Mouse (Mus musculus): ENCODE results near the gene Slc13a3.
A peak's percentile ranks its signal among the peaks of the same experiment; 100 is the strongest.

The Slc13a3 gene

GRCm38 (mm10) chr2:165413884-165414283 lies 59.1 kb downstream of the Slc13a3 start:
- no peak for DNase-seq (ENCODE audit: low spot score)

- peak; percentile 57 for DNase-seq (ENCODE audit: low spot score)
Observed at GRCm38 (mm10) chr2:165407700-165408301, 65.2 kb downstream of the Slc13a3 start.

GRCm38 (mm10) chr2:165405351-165405750 lies 67.7 kb downstream of the Slc13a3 start:
- no peak for DNase-seq (ENCODE audit: low spot score)

GRCm38 (mm10) chr2:165404951-165405350 lies 68.1 kb downstream of the Slc13a3 start:
- no peak for DNase-seq (ENCODE audit: low spot score)

- no peak for DNase-seq (ENCODE audit: low spot score)
Observed at GRCm38 (mm10) chr2:165398164-165398785, 74.8 kb downstream of the Slc13a3 start.

GRCm38 (mm10) chr2:165397502-165398163 lies 75.4 kb downstream of the Slc13a3 start:
- no peak for DNase-seq (ENCODE audit: low spot score)

GRCm38 (mm10) chr2:165396831-165397501 lies 76.1 kb downstream of the Slc13a3 start:
- DNase-seq (ENCODE audit: low spot score) = no peak

- DNase-seq (ENCODE audit: low spot score) = no peak
Observed at GRCm38 (mm10) chr2:165392156-165392555, 80.9 kb downstream of the Slc13a3 start.

- DNase-seq (ENCODE audit: low spot score) = peak; percentile 65
Observed at GRCm38 (mm10) chr2:165391561-165391960, 81.5 kb downstream of the Slc13a3 start.

- no peak for DNase-seq (ENCODE audit: low spot score)
Observed at GRCm38 (mm10) chr2:165389299-165389952, 83.6 kb downstream of the Slc13a3 start.

- peak; percentile 92 for DNase-seq (ENCODE audit: low spot score)
Observed at GRCm38 (mm10) chr2:165387844-165388495, 85.1 kb downstream of the Slc13a3 start, which contains the start of gene Zfp334. Zfp334 (minus strand) TSS chr2:165388259.

GRCm38 (mm10) chr2:165387370-165387769 lies 85.7 kb downstream of the Slc13a3 start:
- no peak for DNase-seq (ENCODE audit: low spot score)

- no peak for DNase-seq (ENCODE audit: low spot score)
Observed at GRCm38 (mm10) chr2:165380050-165380449, 93.0 kb downstream of the Slc13a3 start.

- no peak for DNase-seq (ENCODE audit: low spot score)
Observed at GRCm38 (mm10) chr2:165376001-165376400, 97.0 kb downstream of the Slc13a3 start.

- no peak for DNase-seq (ENCODE audit: low spot score)
Observed at GRCm38 (mm10) chr2:165375478-165375877, 97.6 kb downstream of the Slc13a3 start.

GRCm38 (mm10) chr2:165371066-165371465 lies 102.0 kb downstream of the Slc13a3 start:
- no peak for DNase-seq (ENCODE audit: low spot score)

- DNase-seq (ENCODE audit: low spot score) = no peak
Observed at GRCm38 (mm10) chr2:165370348-165370747, 102.7 kb downstream of the Slc13a3 start.

GRCm38 (mm10) chr2:165368496-165368895 lies 104.5 kb downstream of the Slc13a3 start, which contains the start of gene Zfp663:
Zfp663 (minus strand) TSS chr2:165368729.
- DNase-seq (ENCODE audit: low spot score) = no peak

- DNase-seq (ENCODE audit: low spot score) = no peak
Observed at GRCm38 (mm10) chr2:165367868-165368439, 105.1 kb downstream of the Slc13a3 start.

GRCm38 (mm10) chr2:165367047-165367520 lies 105.9 kb downstream of the Slc13a3 start:
- DNase-seq (ENCODE audit: low spot score) = no peak
